Mouse (Mus musculus): ENCODE results near the gene A2m. TPM values are rescaled to one million over a fixed set of nuclear protein-coding genes. Genes with fewer than 3 reads are reported as not detected.

The A2m gene
- not detected for polyA plus RNA-seq (2012; fragmentation: generic; extraction: Trizol)

DNA sequence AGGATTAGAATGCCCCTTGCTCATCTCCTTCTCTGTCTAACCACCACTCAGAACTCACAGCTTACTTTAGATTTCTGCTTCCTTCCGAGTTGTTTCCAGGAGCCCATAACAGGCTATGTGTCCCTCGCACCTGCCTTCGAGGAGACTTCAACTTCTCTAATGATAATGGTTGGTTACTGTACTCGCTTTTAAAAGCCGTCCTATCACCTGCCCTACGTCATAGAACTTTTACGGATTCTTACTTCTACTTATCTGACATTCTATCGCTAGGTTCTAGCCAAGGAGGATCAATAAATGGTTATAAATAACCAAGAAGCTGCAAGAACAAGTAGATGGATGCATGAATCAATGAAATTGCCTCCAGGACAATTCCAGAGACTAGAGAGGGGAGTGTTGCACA, at the start of gene A2m:
TSS of gene A2m (plus strand) at position 301 of the 400 bp plus-strand sequence.

Other genes with a start within 250 kb of the A2m start
- gene Iqsec3, start 161.7 kb upstream of the A2m start, polyA plus RNA-seq (2012; fragmentation: generic; extraction: Trizol), result not detected
- not detected for gene Gm7298, start 97.6 kb downstream of the A2m start, polyA plus RNA-seq (2012; fragmentation: generic; extraction: Trizol)
- not detected for gene Mug1, start 203.2 kb downstream of the A2m start, polyA plus RNA-seq (2012; fragmentation: generic; extraction: Trizol)

All from C3H10T1/2 (cell line).